Mouse (Mus musculus) gastrocnemius, postnatal 4 days (tissue): ENCODE measurements around the gene Car11. TPM values are rescaled to one million over a fixed set of nuclear protein-coding genes. Genes with fewer than 3 reads are reported as not detected.

Experiments used
- DNase-seq, 2 experiments: peaks; one replicate each; pipeline ENCODE4 v3.0.0; 2021 to 2022; ENCODE audit warnings: low spot score in 2 of 2, mixed read lengths in 2 of 2
- total RNA-seq, 2 experiments: library from RNA; stranded (reverse); gene quantifications; 2 replicates each; pipeline ENCODE4 v1.2.3; 2021

The Car11 gene
- total RNA-seq, 2 experiments from 2014 or later: 4.6 to 4.9 TPM

- no peak for DNase-seq
These were observed 22.2 kb downstream of the Car11 start for GRCm38 (mm10) chr7:45721642-45722347.

GRCm38 (mm10) chr7:45722348-45722713 lies 22.7 kb downstream of the Car11 start:
- DNase-seq: no peak

GRCm38 (mm10) chr7:45723301-45723700 lies 23.7 kb downstream of the Car11 start:
- no peak for DNase-seq

- no peak for DNase-seq
These were observed 24.1 kb downstream of the Car11 start for GRCm38 (mm10) chr7:45723781-45724180.

GRCm38 (mm10) chr7:45725151-45725550 lies 25.5 kb downstream of the Car11 start:
- no peak for DNase-seq

GRCm38 (mm10) chr7:45725713-45726112 lies 26.1 kb downstream of the Car11 start, which contains the start of gene Spaca4:
Gene Spaca4, minus strand, starts transcription at chr7:45725813.
- no peak for DNase-seq

- DNase-seq: no peak
These were observed 26.8 kb downstream of the Car11 start for GRCm38 (mm10) chr7:45726419-45726818.

GRCm38 (mm10) chr7:45727625-45728024 lies 28.0 kb downstream of the Car11 start:
- DNase-seq: no peak

GRCm38 (mm10) chr7:45730727-45731431 lies 31.2 kb downstream of the Car11 start:
- no peak for DNase-seq

- DNase-seq: no peak
These were observed 33.8 kb downstream of the Car11 start for GRCm38 (mm10) chr7:45733477-45733876.

- peak in 1 of 2 experiments; percentile 78 for DNase-seq
These were observed 39.6 kb downstream of the Car11 start for GRCm38 (mm10) chr7:45739162-45739763.

- no peak for DNase-seq
These were observed 40.2 kb downstream of the Car11 start for GRCm38 (mm10) chr7:45739820-45740219.

GRCm38 (mm10) chr7:45741308-45741707 lies 41.7 kb downstream of the Car11 start:
- no peak for DNase-seq

GRCm38 (mm10) chr7:45741777-45742176 lies 42.1 kb downstream of the Car11 start:
- no peak for DNase-seq

- DNase-seq: no peak
These were observed 42.7 kb downstream of the Car11 start for GRCm38 (mm10) chr7:45742338-45742737.

- peak; percentile 65 to 85 for DNase-seq
These were observed 44.7 kb downstream of the Car11 start for GRCm38 (mm10) chr7:45744387-45744786.

GRCm38 (mm10) chr7:45746518-45746917 lies 46.9 kb downstream of the Car11 start:
- no peak for DNase-seq

- no peak for DNase-seq
These were observed 47.8 kb downstream of the Car11 start for GRCm38 (mm10) chr7:45747450-45747849.

- no peak for DNase-seq
These were observed 48.5 kb downstream of the Car11 start for GRCm38 (mm10) chr7:45748110-45748509.

- DNase-seq: no peak
These were observed 49.8 kb downstream of the Car11 start for GRCm38 (mm10) chr7:45749401-45749800.

- DNase-seq: no peak
These were observed 50.5 kb downstream of the Car11 start for GRCm38 (mm10) chr7:45750162-45750561.
